Mouse (Mus musculus) forelimb bud, embryonic 11.5 days (tissue): Measurements from ENCODE around the gene Sdk1.

ENCODE experiments used
- DNase-seq: peaks from one replicate; pipeline ENCODE4 v3.0.0-alpha.2; 2012; ENCODE audit warnings: low read depth, low spot score

The Sdk1 gene

GRCm38 (mm10) chr5:141994192-141994591 is 752.9 kb downstream of the Sdk1 start:
- DNase-seq: no peak

GRCm38 (mm10) chr5:142000247-142000646 is 759.0 kb downstream of the Sdk1 start:
- DNase-seq: no peak

- DNase-seq: no peak
Observed at GRCm38 (mm10) chr5:142001131-142001530, 759.8 kb downstream of the Sdk1 start.

GRCm38 (mm10) chr5:142001973-142002372 is 760.7 kb downstream of the Sdk1 start:
- no peak for DNase-seq

GRCm38 (mm10) chr5:142010189-142010588 is 768.9 kb downstream of the Sdk1 start:
- DNase-seq: no peak

GRCm38 (mm10) chr5:142017001-142017400 is 775.7 kb downstream of the Sdk1 start:
- no peak for DNase-seq

- no peak for DNase-seq
Observed at GRCm38 (mm10) chr5:142022877-142023580, 781.7 kb downstream of the Sdk1 start.

GRCm38 (mm10) chr5:142024448-142024847 is 783.2 kb downstream of the Sdk1 start:
- DNase-seq: peak; percentile 60

- DNase-seq: no peak
Observed at GRCm38 (mm10) chr5:142036536-142036935, 795.2 kb downstream of the Sdk1 start.

- no peak for DNase-seq
Observed at GRCm38 (mm10) chr5:142039236-142039635, 797.9 kb downstream of the Sdk1 start.

- DNase-seq: no peak
Observed at GRCm38 (mm10) chr5:142039891-142040530, 798.7 kb downstream of the Sdk1 start.

GRCm38 (mm10) chr5:142041226-142041802 is 800.0 kb downstream of the Sdk1 start:
- DNase-seq: no peak

GRCm38 (mm10) chr5:142061781-142062180 is 820.5 kb downstream of the Sdk1 start:
- no peak for DNase-seq

- no peak for DNase-seq
Observed at GRCm38 (mm10) chr5:142071322-142071721, 830.0 kb downstream of the Sdk1 start.

- no peak for DNase-seq
Observed at GRCm38 (mm10) chr5:142073901-142074300, 832.6 kb downstream of the Sdk1 start.

GRCm38 (mm10) chr5:142074561-142075500 is 833.5 kb downstream of the Sdk1 start:
- no peak for DNase-seq

GRCm38 (mm10) chr5:142080661-142081060 is 839.4 kb downstream of the Sdk1 start:
- no peak for DNase-seq

- no peak for DNase-seq
Observed at GRCm38 (mm10) chr5:142081076-142081475, 839.8 kb downstream of the Sdk1 start.

- DNase-seq: no peak
Observed at GRCm38 (mm10) chr5:142096377-142096841, 855.1 kb downstream of the Sdk1 start.

- no peak for DNase-seq
Observed at GRCm38 (mm10) chr5:142100176-142100575, 858.9 kb downstream of the Sdk1 start.

- no peak for DNase-seq
Observed at GRCm38 (mm10) chr5:142107434-142107833, 866.1 kb downstream of the Sdk1 start.

GRCm38 (mm10) chr5:142111989-142112388 is 870.7 kb downstream of the Sdk1 start:
- no peak for DNase-seq
